Mouse (Mus musculus) liver, adult 2 months (tissue): Measurements from ENCODE around the gene Eps8l2. TPM values are rescaled to one million over a fixed set of nuclear protein-coding genes. Genes with fewer than 3 reads are reported as not detected.
A peak's percentile ranks its signal among the peaks of the same experiment; 100 is the strongest.

Experiments
- DNase-seq: peaks from one replicate; pipeline ENCODE4 v3.0.0-alpha.2; 2011; ENCODE audit warnings: low read depth, low spot score; ENCODE audit errors: extremely low read depth
- H3K27ac ChIP-seq: fragments of 200-500 bp; replicated peaks from 2 replicates; pipeline ENCODE4 v1.5.1; 2012; ENCODE audit warnings: low read depth, mild to moderate bottlenecking, control low read depth, inconsistent platforms, low read length; ENCODE audit not compliant: insufficient read depth
- H3K27me3 ChIP-seq: fragments of 200-500 bp; 2 replicates; pipeline ENCODE4 v1.6.1; 2012; ENCODE audit warnings: mild to moderate bottlenecking, moderate library complexity, low read length, inconsistent platforms; ENCODE audit not compliant: control insufficient read depth, insufficient read depth
- H3K36me3 ChIP-seq: fragments of 200-500 bp; 2 replicates; pipeline ENCODE4 v1.6.1; 2012; ENCODE audit warnings: low read length, inconsistent platforms; ENCODE audit not compliant: control insufficient read depth, insufficient read depth
- H3K4me1 ChIP-seq: fragments of 200-500 bp; 2 replicates; pipeline ENCODE4 v1.6.1; 2011; ENCODE audit warnings: low read length; ENCODE audit not compliant: control insufficient read depth, insufficient read depth
- H3K4me3 ChIP-seq: fragments of 200-500 bp; 2 replicates; pipeline ENCODE4 v1.5.1; 2011; ENCODE audit warnings: low read depth, mild to moderate bottlenecking, control low read depth, low read length, moderate library complexity; ENCODE audit not compliant: insufficient read depth
- H3K79me2 ChIP-seq: fragments of 200-500 bp; 2 replicates; pipeline ENCODE4 v1.6.1; 2012; ENCODE audit warnings: inconsistent platforms, mild to moderate bottlenecking, low read length, moderate library complexity; ENCODE audit not compliant: control insufficient read depth, insufficient read depth
- H3K9ac ChIP-seq: fragments of 200-500 bp; 2 replicates; pipeline ENCODE4 v1.6.1; 2012; ENCODE audit warnings: low read depth, mild to moderate bottlenecking, control low read depth, inconsistent platforms, low read length
- CTCF ChIP-seq: fragments of 200-500 bp; IDR thresholded peaks from 2 replicates; pipeline ENCODE4 v1.5.1; 2011; ENCODE audit warnings: low read depth, low read length, control low read depth
- POLR2A ChIP-seq: fragments of 200-500 bp; IDR thresholded peaks from 2 replicates; pipeline ENCODE4 v1.6.1; 2011; ENCODE audit warnings: low read length, control low read depth; ENCODE audit not compliant: insufficient read depth; ENCODE audit errors: extremely low read depth
- WGBS: fragments of 180-500 bp; shearing (Covaris S2); methylation state at CpG from one replicate; pipeline ENCODE4 v1.1.7; 2018; 5-methylcytosine and 5-hydroxymethylcytosine counted together
- polyA plus RNA-seq: library from polyadenylated mRNA; depleted of rRNA; stranded (reverse); fragments of >200 nt; gene quantifications from 2 replicates; pipeline ENCODE4 v1.2.3, GENCODE M21; 2012
- total RNA-seq: library from RNA; depleted of rRNA; stranded (reverse); fragments of >200 nt; gene quantifications from 2 replicates; pipeline ENCODE4 v1.2.3, GENCODE M21; 2014

Gene Eps8l2
- total and polyA plus RNA-seq, 2 experiments, result 17.4 to 117 TPM

- TF ChIP-seq CTCF (no peak), POLR2A (no peak)
- H3K36me3 ChIP-seq, result no peaks in the 10 kb centered on the region
- H3K4me1 ChIP-seq, result peaks cover 6% of the 10 kb centered on the region
- no peak for DNase-seq
- 79% methylated on average over 3 of the region's 3 CpGs for WGBS
- H3K9ac ChIP-seq, result no peak overlapping the region
- no peaks in the 10 kb centered on the region for H3K79me2 ChIP-seq
- no peak overlapping the region for H3K4me3 ChIP-seq
- H3K27ac ChIP-seq, result no peak overlapping the region
- peaks cover 9% of the 10 kb centered on the region for H3K27me3 ChIP-seq
Observed at GRCm38 (mm10) chr7:141297926-141298650, 40.6 kb upstream of the Eps8l2 start.

DNA sequence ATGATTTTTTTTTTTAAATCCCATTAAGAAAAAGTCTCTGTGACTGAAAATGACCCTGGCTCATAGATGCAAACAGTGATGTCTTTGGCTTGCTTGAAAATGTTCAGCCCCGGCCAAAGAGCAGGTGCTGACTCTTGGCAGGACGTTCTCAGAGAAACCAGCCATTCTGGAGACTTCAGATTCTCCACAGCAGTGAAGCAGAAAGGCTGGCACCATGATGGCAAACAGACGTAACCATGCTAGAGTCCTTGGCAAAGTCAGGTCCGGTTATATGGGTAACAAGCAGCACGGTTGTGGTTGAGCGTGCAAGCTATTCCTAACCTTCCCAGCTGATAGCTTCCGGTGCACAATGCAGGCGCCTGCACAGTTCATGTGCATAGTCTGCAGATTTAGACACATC lies 39.5 kb upstream of the Eps8l2 start:
- Histone ChIP-seq H3K9ac (no peak overlapping the region), H3K27ac (no peak overlapping the region), H3K36me3 (no peaks in the 10 kb centered on the region), H3K79me2 (no peaks in the 10 kb centered on the region), H3K4me1 (peaks cover 6% of the 10 kb centered on the region), H3K27me3 (peaks cover 2% of the 10 kb centered on the region; the same call in 1 of the 2 replicates), H3K4me3 (no peak overlapping the region)
- no peak for TF ChIP-seq CTCF
- no peak for TF ChIP-seq POLR2A
- WGBS, result 91% methylated on average over 8 of the region's 8 CpGs
- DNase-seq, result no peak

DNA sequence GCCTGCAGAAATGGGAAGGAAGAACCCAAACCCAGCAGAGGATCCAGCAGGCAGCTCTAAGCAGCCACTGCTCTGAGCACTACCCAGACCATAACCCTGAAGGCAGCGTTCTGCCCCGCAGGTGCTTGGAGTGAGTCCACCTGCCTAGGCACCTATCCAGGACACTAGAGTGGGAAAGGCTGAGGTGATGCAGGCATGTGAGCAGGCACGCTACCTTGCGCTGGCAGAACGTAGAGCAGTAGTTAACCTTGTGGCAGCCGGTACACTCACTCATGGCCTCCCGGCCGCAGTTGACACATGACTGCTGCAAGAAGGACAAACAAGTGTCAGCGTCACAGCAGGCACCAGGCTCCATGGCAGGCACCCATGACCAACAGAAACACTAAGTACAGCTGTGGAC lies 37.3 kb upstream of the Eps8l2 start:
- no peak for TF ChIP-seq CTCF
- no peak for TF ChIP-seq POLR2A
- peak; percentile 93 for DNase-seq
- 47% methylated on average over 9 of the region's 9 CpGs for WGBS

DNA sequence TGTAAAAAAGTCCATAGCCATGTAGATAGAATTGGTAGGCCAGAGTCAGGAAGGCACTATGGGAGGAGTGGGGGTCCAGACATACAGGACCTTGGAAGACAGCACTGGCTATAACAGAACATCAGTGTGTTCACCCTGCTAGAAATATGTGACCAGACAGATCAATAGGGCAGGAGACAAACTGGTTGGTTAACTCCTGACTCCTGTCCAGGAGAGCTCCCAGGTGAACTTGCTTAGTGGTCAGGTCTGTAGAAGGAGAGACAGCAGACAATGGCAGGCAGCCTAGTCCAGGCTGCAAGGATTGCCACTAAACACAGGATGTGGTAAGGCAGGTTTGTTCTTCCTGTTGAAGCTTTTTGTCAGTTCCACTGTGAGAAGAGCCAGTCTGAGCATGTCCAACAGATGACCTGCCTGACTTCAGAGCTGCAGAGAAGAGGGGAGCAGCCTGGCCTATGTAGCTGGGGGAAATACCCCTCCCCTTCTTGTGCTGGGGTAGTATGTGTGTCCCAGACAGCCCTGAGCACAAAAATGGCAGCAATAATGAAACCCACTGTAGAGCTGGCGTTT lies 35.9 kb upstream of the Eps8l2 start:
- H3K79me2 ChIP-seq, result no peaks in the 10 kb centered on the region
- H3K27me3 ChIP-seq, result no peaks in the 10 kb centered on the region
- peak; percentile 95 for DNase-seq
- peak overlapping the region; percentile 37 for H3K27ac ChIP-seq
- WGBS, result 52% methylated on average over 1 of the region's 1 CpGs
- H3K9ac ChIP-seq, result no peak overlapping the region
- H3K36me3 ChIP-seq, result peaks cover 3% of the 10 kb centered on the region; the same call in 1 of the 2 replicates
- H3K4me1 ChIP-seq, result peaks cover 11% of the 10 kb centered on the region
- TF ChIP-seq POLR2A (no peak), CTCF (no peak)
- H3K4me3 ChIP-seq, result no peak overlapping the region

More for the DNA sequence above, 37.3 kb upstream of the Eps8l2 start:
- Histone ChIP-seq H3K4me1 (peaks cover 11% of the 10 kb centered on the region), H3K79me2 (no peaks in the 10 kb centered on the region), H3K36me3 (no peaks in the 10 kb centered on the region), H3K27ac (peak overlapping the region; percentile 5), H3K27me3 (no peaks in the 10 kb centered on the region), H3K4me3 (no peak overlapping the region), H3K9ac (no peak overlapping the region)

DNA sequence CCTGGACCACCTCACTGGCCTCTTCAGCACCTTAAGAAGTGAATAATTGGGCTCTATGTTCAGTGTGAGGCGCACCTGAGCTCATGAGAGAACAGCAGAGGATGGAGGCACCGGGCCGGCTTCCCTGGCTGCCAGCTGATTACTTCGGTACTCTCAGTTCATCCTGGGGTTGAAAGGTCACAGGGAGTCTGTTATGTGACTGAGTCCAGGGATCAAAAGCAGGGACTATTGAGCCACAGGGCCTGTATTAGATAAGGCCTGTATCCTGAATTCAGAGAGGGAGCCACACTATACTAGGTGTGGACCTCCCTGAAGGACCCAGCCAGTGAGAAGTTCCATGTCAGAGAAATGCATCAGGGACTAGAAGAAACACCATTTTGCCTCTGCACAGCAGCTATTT lies 34.1 kb upstream of the Eps8l2 start:
- peak overlapping the region; percentile 85 for H3K27ac ChIP-seq
- 11% methylated on average over 4 of the region's 4 CpGs for WGBS
- DNase-seq, result peak; percentile 91
- no peak overlapping the region for H3K4me3 ChIP-seq
- no peaks in the 10 kb centered on the region for H3K27me3 ChIP-seq
- peaks cover 10% of the 10 kb centered on the region for H3K36me3 ChIP-seq
- H3K4me1 ChIP-seq, result peaks cover 11% of the 10 kb centered on the region
- no peaks in the 10 kb centered on the region for H3K79me2 ChIP-seq
- no peak overlapping the region; the same call in 1 of the 2 replicates for H3K9ac ChIP-seq
- TF ChIP-seq CTCF (no peak), POLR2A (no peak)

GRCm38 (mm10) chr7:141314416-141314815 lies 24.3 kb upstream of the Eps8l2 start:
- DNase-seq, result peak; percentile 34
- Histone ChIP-seq H3K4me3 (no peak overlapping the region), H3K9ac (no peak overlapping the region), H3K79me2 (no peaks in the 10 kb centered on the region), H3K36me3 (peaks cover 43% of the 10 kb centered on the region), H3K4me1 (no peaks in the 10 kb centered on the region), H3K27ac (no peak overlapping the region), H3K27me3 (no peaks in the 10 kb centered on the region)
- WGBS, result 60% methylated on average over 2 of the region's 2 CpGs
- TF ChIP-seq POLR2A (no peak), CTCF (no peak)
